Mouse (Mus musculus) brain, embryonic 14.5 days (tissue): Measurements from ENCODE around the gene Pitpnb. TPM values are rescaled to one million over a fixed set of nuclear protein-coding genes. Genes with fewer than 3 reads are reported as not detected.
A peak's percentile ranks its signal among the peaks of the same experiment; 100 is the strongest.

Source experiments
- DNase-seq: peaks from one replicate; pipeline ENCODE4 v3.0.0-alpha.2; 2011; ENCODE audit warnings: low read depth
- CTCF ChIP-seq: fragments of 200-500 bp; IDR thresholded peaks from 2 replicates; pipeline ENCODE4 v1.5.1; 2012; ENCODE audit warnings: inconsistent platforms, mild to moderate bottlenecking, moderate library complexity, borderline replicate concordance; ENCODE audit not compliant: insufficient read depth, insufficient read length; ENCODE audit errors: extremely low read depth
- POLR2A ChIP-seq: fragments of 200-500 bp; IDR thresholded peaks from 2 replicates; pipeline ENCODE4 v1.6.1; 2012; ENCODE audit warnings: mild to moderate bottlenecking, inconsistent platforms, borderline replicate concordance; ENCODE audit not compliant: poor library complexity, insufficient read depth, insufficient read length, severe bottlenecking; ENCODE audit errors: extremely low read depth
- polyA plus RNA-seq: library from polyadenylated mRNA; depleted of rRNA; stranded (reverse); fragments of >200 nt; gene quantifications from 2 replicates; pipeline ENCODE4 v1.2.3, GENCODE M21; 2012

Gene Pitpnb
- polyA plus RNA-seq, 1 experiment = 86.5 TPM

GRCm38 (mm10) chr5:111360546-111360945 lies 30.0 kb downstream of the Pitpnb start:
- peak; percentile 42 for DNase-seq
- TF ChIP-seq POLR2A (no peak), CTCF (peak; percentile 44; the same call in 1 of the 2 replicates)

- no peak for DNase-seq
- TF ChIP-seq POLR2A (no peak), CTCF (no peak)
Observed at GRCm38 (mm10) chr5:111361058-111361457, 30.5 kb downstream of the Pitpnb start.

- no peak for TF ChIP-seq CTCF
- TF ChIP-seq POLR2A = no peak
- DNase-seq = no peak
Observed at GRCm38 (mm10) chr5:111361846-111362245, 31.3 kb downstream of the Pitpnb start.

DNA sequence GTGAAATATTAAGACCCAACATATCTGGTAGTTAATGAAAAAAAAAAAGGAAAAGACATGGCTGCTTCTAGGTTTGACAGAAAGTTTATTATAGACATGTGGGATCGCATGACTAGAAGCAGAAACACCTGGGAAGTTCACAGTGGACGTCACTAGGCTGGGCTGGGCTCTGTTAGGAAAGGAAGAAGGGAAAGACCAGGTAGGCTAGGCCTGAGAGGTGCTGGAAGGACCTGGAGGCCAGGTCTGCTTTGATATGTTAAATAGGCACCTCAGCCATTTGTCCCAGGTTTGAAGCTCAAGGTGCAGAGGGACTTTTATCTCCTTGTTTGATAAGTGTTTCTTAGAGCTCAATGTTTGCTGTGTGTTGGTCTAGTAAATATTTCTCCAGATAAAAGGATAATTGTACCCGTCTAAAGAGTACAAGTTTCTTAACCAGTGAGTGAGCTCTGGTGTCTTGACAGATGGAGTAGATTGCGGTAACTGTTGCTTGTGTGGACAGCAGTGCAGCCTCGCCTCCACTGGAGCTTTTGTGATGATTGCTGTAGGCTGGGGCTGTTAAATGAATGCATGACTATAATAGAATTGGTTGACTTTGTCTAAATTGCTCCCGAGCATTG lies 33.0 kb downstream of the Pitpnb start:
- no peak for TF ChIP-seq POLR2A
- TF ChIP-seq CTCF = no peak
- DNase-seq = no peak

GRCm38 (mm10) chr5:111364533-111364932 lies 34.0 kb downstream of the Pitpnb start:
- TF ChIP-seq POLR2A = no peak
- TF ChIP-seq CTCF = peak; percentile 60; the same call in 1 of the 2 replicates
- DNase-seq = peak; percentile 77

GRCm38 (mm10) chr5:111366140-111366539 lies 35.6 kb downstream of the Pitpnb start:
- no peak for TF ChIP-seq POLR2A
- no peak for TF ChIP-seq CTCF
- no peak for DNase-seq

- no peak for TF ChIP-seq POLR2A
- no peak for TF ChIP-seq CTCF
- DNase-seq = peak; percentile 70
Observed at GRCm38 (mm10) chr5:111367937-111368517, 37.5 kb downstream of the Pitpnb start.

- TF ChIP-seq POLR2A (no peak), CTCF (no peak)
- peak; percentile 95 for DNase-seq
Observed at GRCm38 (mm10) chr5:111368576-111368975, 38.0 kb downstream of the Pitpnb start.

GRCm38 (mm10) chr5:111375616-111376015 lies 45.1 kb downstream of the Pitpnb start:
- TF ChIP-seq POLR2A = no peak
- TF ChIP-seq CTCF = no peak

GRCm38 (mm10) chr5:111376276-111377020 lies 45.9 kb downstream of the Pitpnb start:
- TF ChIP-seq CTCF (no peak), POLR2A (no peak)
- DNase-seq = peak; percentile 19

More at GRCm38 (mm10) chr5:111375616-111376015, 45.1 kb downstream of the Pitpnb start:
- no peak for DNase-seq

- peak; percentile 58 for DNase-seq
- TF ChIP-seq CTCF = peak; percentile 47; the same call in 1 of the 2 replicates
- no peak for TF ChIP-seq POLR2A
Observed at GRCm38 (mm10) chr5:111378126-111378993, 47.8 kb downstream of the Pitpnb start.

GRCm38 (mm10) chr5:111383335-111383734 lies 52.8 kb downstream of the Pitpnb start:
- no peak for DNase-seq
- TF ChIP-seq CTCF = no peak
- TF ChIP-seq POLR2A = no peak
